Mouse (Mus musculus): Measurements from ENCODE around the gene Rassf1. TPM values are rescaled to one million over a fixed set of nuclear protein-coding genes. Genes with fewer than 3 reads are reported as not detected.

The Rassf1 gene
- total RNA-seq, 1 experiment, result 41.4 TPM

DNA sequence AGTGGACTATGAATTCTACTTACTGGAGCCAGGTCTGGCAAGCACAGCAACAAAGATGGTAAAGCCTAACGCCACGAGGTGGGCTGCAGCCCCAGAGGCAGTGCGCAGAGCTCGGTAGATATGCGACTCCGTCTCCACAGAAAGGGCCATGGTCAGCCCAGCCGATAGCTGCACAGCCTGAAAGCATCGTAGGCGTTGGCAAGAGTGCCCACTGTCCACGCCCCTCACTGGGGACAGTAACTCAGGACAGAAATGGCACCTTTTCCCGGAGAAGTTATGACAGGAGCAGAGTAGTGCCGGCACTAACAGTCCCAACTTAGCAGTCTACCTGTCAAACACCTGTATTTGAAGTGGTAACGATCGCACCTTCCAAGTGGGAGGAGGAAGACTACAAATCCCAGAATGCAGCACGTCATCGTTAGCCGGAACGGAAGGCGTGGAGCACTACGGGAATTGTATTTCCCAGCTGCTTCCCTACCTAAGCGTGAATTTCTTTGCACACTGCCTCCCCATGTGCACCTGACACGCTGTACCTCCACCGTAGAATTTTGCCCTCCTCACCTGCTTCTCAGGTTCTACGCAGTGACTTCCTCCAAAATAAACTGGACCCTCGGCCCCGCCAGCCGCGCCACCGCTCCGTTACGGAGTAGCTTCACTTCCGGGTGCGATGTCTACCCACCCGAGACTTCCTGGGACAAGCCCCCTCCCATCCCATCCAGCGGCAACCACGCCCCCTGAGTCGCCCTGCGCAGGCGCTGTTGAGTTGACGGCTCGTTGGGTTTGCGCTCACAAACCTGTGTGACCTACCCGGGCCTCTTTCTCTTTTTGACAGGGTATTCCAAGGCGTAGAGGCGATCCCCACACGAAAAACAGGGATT, 9.6 kb upstream of the Rassf1 start, which contains the start of the genes Cyb561d2 and Nprl2:
Gene Cyb561d2, minus strand, starts transcription at position 720 of the 878 bp plus-strand sequence.
Gene Nprl2, plus strand, starts transcription at position 753 of the 878 bp plus-strand sequence.
- H3K36me3 ChIP-seq (ENCODE audit: control insufficient read depth, insufficient read depth, low read length, poor library complexity, severe bottlenecking), result peaks cover 25% of the 10 kb centered on the region
- peak within 1 kb of the TSS; percentile 80 to 93 for H3K4me3 ChIP-seq (ENCODE audit: insufficient read depth in 1 of 2, low read depth in 1 of 2, low read length in 2 of 2, poor library complexity in 1 of 2, severe bottlenecking in 1 of 2)
- TF ChIP-seq CHD2 (IDR thresholded peaks at IDR 0.05; ENCODE audit: low read depth, low read length) (peak; percentile 17; the same call in 1 of the 2 replicates), MAFK (IDR thresholded peaks at IDR 0.05; ENCODE audit: insufficient read depth, low read depth, low read length) (no peak), HCFC1 (IDR thresholded peaks at IDR 0.05; ENCODE audit: borderline replicate concordance, insufficient read depth, low read length) (peak; percentile 98), ZC3H11A (IDR thresholded peaks at IDR 0.05; ENCODE audit: borderline replicate concordance, low read depth, low read length) (no peak)
- H3K9me3 ChIP-seq (ENCODE audit: control insufficient read depth, insufficient read depth, low read depth, low read length), result no peaks in the 10 kb centered on the region
- DNase-seq (ENCODE audit: low read depth, low spot score), result peak; percentile 96
- H3K4me1 ChIP-seq (ENCODE audit: control insufficient read depth in 2 of 2, insufficient read depth in 2 of 2, low read length in 2 of 2, poor library complexity in 1 of 2), result peaks cover 0 to 11% of the 10 kb centered on the region in 2 experiments; a peak in 2 of 4 replicates
- H3K9ac ChIP-seq (ENCODE audit: insufficient read depth, low read depth, low read length, poor library complexity, severe bottlenecking), result peak within 1 kb of the TSS; percentile 80
- no peak within 1 kb of the TSS for H3K27ac ChIP-seq (ENCODE audit: insufficient read depth, low read depth, low read length, poor library complexity, severe bottlenecking)
- in situ Hi-C loops (cut with MboI; ENCODE audit: low sequenced_read_pairs in 2 of 2, unreplicated experiment in 2 of 2), result no loop called here

DNA sequence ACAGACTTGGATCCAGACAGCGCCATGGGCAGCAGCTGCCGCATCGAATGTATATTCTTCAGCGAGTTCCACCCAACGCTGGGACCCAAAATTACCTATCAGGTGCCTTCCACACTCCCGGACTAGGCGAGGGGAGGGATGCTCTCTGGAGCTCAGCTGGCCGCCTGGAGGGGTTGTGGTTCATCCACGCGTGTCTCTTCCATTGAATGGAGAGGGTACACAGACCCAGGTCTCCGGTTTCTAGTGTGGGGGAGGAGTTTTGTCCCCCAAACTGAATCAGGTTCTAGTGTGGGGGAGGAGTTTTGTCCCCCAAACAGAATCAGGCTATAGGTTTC, 9.0 kb upstream of the Rassf1 start:
- H3K36me3 ChIP-seq (ENCODE audit: control insufficient read depth, insufficient read depth, low read length, poor library complexity, severe bottlenecking), result peaks cover 23% of the 10 kb centered on the region

DNA sequence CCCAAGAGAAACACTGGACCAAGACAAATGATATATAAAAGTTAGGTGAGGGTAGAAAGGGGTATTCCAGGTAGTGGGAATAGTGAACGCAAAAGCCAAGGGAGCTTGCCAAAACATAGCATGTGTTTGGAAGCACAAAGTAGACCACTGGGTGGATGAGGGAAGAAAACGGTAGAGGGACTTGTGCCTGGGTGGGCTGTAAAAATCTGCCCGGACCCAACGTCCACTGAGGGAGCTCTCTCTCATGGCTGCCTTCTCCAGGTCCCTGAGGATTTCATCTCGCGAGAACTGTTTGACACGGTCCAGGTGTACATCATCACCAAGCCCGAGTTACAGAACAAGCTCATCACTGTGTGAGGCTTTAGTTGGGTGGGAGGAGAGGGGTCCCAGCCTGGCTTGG, 8.6 kb upstream of the Rassf1 start:
- TF ChIP-seq ZNF384 (IDR thresholded peaks at IDR 0.05; ENCODE audit: low read depth, low read length) (no peak), HCFC1 (IDR thresholded peaks at IDR 0.05; ENCODE audit: borderline replicate concordance, insufficient read depth, low read length) (no peak), CHD2 (IDR thresholded peaks at IDR 0.05; ENCODE audit: low read depth, low read length) (no peak), MAFK (IDR thresholded peaks at IDR 0.05; ENCODE audit: insufficient read depth, low read depth, low read length) (no peak), ZC3H11A (IDR thresholded peaks at IDR 0.05; ENCODE audit: borderline replicate concordance, low read depth, low read length) (no peak)
- Histone ChIP-seq H3K4me1 (ENCODE audit: control insufficient read depth in 2 of 2, insufficient read depth in 2 of 2, low read length in 2 of 2, poor library complexity in 1 of 2) (peaks cover 0 to 16% of the 10 kb centered on the region in 2 experiments; a peak in 3 of 4 replicates), H3K9me3 (ENCODE audit: control insufficient read depth, insufficient read depth, low read depth, low read length) (no peaks in the 10 kb centered on the region), H3K9ac (ENCODE audit: insufficient read depth, low read depth, low read length, poor library complexity, severe bottlenecking) (peak overlapping the region; percentile 80; the same call in 1 of the 2 replicates), H3K27ac (ENCODE audit: insufficient read depth, low read depth, low read length, poor library complexity, severe bottlenecking) (no peak overlapping the region), H3K4me3 (ENCODE audit: insufficient read depth in 1 of 2, low read depth in 1 of 2, low read length in 2 of 2, poor library complexity in 1 of 2, severe bottlenecking in 1 of 2) (peak overlapping the region; percentile 80 to 93), H3K36me3 (ENCODE audit: control insufficient read depth, insufficient read depth, low read length, poor library complexity, severe bottlenecking) (peaks cover 23% of the 10 kb centered on the region)
- in situ Hi-C loops (cut with MboI; ENCODE audit: low sequenced_read_pairs in 2 of 2, unreplicated experiment in 2 of 2), result no loop called here
- no peak for DNase-seq (ENCODE audit: low read depth, low spot score)

More for the DNA sequence above, 9.0 kb upstream of the Rassf1 start:
- Histone ChIP-seq H3K4me1 (ENCODE audit: control insufficient read depth in 2 of 2, insufficient read depth in 2 of 2, low read length in 2 of 2, poor library complexity in 1 of 2) (peaks cover 0 to 12% of the 10 kb centered on the region in 2 experiments; a peak in 3 of 4 replicates), H3K9me3 (ENCODE audit: control insufficient read depth, insufficient read depth, low read depth, low read length) (no peaks in the 10 kb centered on the region), H3K27ac (ENCODE audit: insufficient read depth, low read depth, low read length, poor library complexity, severe bottlenecking) (no peak overlapping the region), H3K4me3 (ENCODE audit: insufficient read depth in 1 of 2, low read depth in 1 of 2, low read length in 2 of 2, poor library complexity in 1 of 2, severe bottlenecking in 1 of 2) (peak overlapping the region; percentile 80 to 93), H3K9ac (ENCODE audit: insufficient read depth, low read depth, low read length, poor library complexity, severe bottlenecking) (peak overlapping the region; percentile 80)
- DNase-seq (ENCODE audit: low read depth, low spot score), result no peak
- TF ChIP-seq MAFK (IDR thresholded peaks at IDR 0.05; ENCODE audit: insufficient read depth, low read depth, low read length) (no peak), ZC3H11A (IDR thresholded peaks at IDR 0.05; ENCODE audit: borderline replicate concordance, low read depth, low read length) (no peak), ZNF384 (IDR thresholded peaks at IDR 0.05; ENCODE audit: low read depth, low read length) (no peak), CHD2 (IDR thresholded peaks at IDR 0.05; ENCODE audit: low read depth, low read length) (no peak), HCFC1 (IDR thresholded peaks at IDR 0.05; ENCODE audit: borderline replicate concordance, insufficient read depth, low read length) (no peak)
- in situ Hi-C loops (cut with MboI; ENCODE audit: low sequenced_read_pairs in 2 of 2, unreplicated experiment in 2 of 2), result no loop called here

DNA sequence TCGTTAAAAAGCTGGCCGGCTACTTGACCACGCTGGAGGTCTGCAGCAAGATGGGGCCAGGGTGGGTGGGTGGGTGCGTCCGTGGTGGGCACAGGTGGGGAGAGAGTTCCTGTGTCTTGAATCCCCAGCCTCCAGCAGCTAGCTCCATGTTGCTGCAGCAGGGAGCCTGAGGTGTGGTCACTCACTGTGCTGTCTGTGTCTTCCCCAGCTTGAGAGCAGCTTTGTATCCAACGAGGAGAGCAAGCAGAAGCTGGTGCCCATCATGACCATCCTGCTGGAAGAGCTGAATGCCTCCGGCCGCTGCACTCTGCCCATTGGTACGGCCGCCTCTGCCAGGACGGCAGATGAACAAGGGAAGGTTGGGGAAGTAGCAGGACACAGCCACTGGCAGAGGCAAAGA, 8.1 kb upstream of the Rassf1 start:
- H3K9ac ChIP-seq (ENCODE audit: insufficient read depth, low read depth, low read length, poor library complexity, severe bottlenecking), result no peak overlapping the region
- H3K4me3 ChIP-seq (ENCODE audit: insufficient read depth in 1 of 2, low read depth in 1 of 2, low read length in 2 of 2, poor library complexity in 1 of 2, severe bottlenecking in 1 of 2), result no peak overlapping the region
- TF ChIP-seq CHD2 (IDR thresholded peaks at IDR 0.05; ENCODE audit: low read depth, low read length), result no peak
- TF ChIP-seq MAFK (IDR thresholded peaks at IDR 0.05; ENCODE audit: insufficient read depth, low read depth, low read length), result no peak
- TF ChIP-seq ZC3H11A (IDR thresholded peaks at IDR 0.05; ENCODE audit: borderline replicate concordance, low read depth, low read length), result no peak
- TF ChIP-seq ZNF384 (IDR thresholded peaks at IDR 0.05; ENCODE audit: low read depth, low read length), result no peak
- H3K9me3 ChIP-seq (ENCODE audit: control insufficient read depth, insufficient read depth, low read depth, low read length), result no peaks in the 10 kb centered on the region
- no peak for DNase-seq (ENCODE audit: low read depth, low spot score)
- no peak overlapping the region for H3K27ac ChIP-seq (ENCODE audit: insufficient read depth, low read depth, low read length, poor library complexity, severe bottlenecking)
- H3K36me3 ChIP-seq (ENCODE audit: control insufficient read depth, insufficient read depth, low read length, poor library complexity, severe bottlenecking), result peaks cover 17% of the 10 kb centered on the region
- H3K4me1 ChIP-seq (ENCODE audit: control insufficient read depth in 2 of 2, insufficient read depth in 2 of 2, low read length in 2 of 2, poor library complexity in 1 of 2), result peaks cover 0 to 16% of the 10 kb centered on the region in 2 experiments; a peak in 3 of 4 replicates
- in situ Hi-C loops (cut with MboI; ENCODE audit: low sequenced_read_pairs in 2 of 2, unreplicated experiment in 2 of 2), result no loop called here

Measured in ES-E14 (cell line).